Mouse (Mus musculus): ENCODE data around the gene 3110082I17Rik. TPM values are rescaled to one million over a fixed set of nuclear protein-coding genes. Genes with fewer than 3 reads are reported as not detected.

Gene 3110082I17Rik
- total and polyA plus RNA-seq, 2 experiments from 2014 or later: 11.9 to 19.4 TPM

DNA sequence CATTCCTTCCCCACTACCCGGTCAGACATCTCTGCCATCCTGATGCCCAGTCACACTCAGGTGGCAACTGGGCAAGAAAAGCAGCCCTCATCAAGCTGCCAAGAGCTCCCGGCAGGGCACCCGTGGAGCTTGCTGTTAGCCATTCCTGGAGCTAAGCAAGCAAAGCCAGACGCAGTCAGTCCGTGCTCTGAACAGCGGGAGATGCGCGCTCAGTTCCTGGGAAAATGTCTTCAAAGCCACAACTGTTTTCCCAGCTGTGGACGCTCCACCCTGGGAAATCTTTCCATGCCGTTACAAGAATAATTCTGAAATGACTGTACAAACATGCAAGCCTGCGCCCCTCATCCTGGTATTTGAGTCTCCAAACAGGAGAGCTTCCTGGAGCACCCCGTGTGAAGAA, 17.9 kb downstream of the 3110082I17Rik start:
- H3K27ac ChIP-seq (ENCODE audit: low read depth, low read length): peak overlapping the region; percentile 59
- TF ChIP-seq CTCF (IDR thresholded peaks at IDR 0.05; ENCODE audit: low read depth): no peak
- no peaks in the 10 kb centered on the region for H3K27me3 ChIP-seq (ENCODE audit: insufficient read depth, low read length)
- 77% methylated on average over 12 of the region's 12 CpGs for WGBS
- H3K4me1 ChIP-seq (ENCODE audit: insufficient read depth): no peaks in the 10 kb centered on the region; the same call in 1 of the 2 replicates
- no peak overlapping the region for H3K4me2 ChIP-seq (ENCODE audit: low read depth)
- no peaks in the 10 kb centered on the region for H3K9me3 ChIP-seq (ENCODE audit: low read length)
- no peak overlapping the region for H3K9ac ChIP-seq
- DNase-seq (no peak), ATAC-seq (no peak)
- H3K4me3 ChIP-seq (ENCODE audit: low read depth, low read length): no peak overlapping the region
- H3K36me3 ChIP-seq (ENCODE audit: insufficient read depth): no peaks in the 10 kb centered on the region

DNA sequence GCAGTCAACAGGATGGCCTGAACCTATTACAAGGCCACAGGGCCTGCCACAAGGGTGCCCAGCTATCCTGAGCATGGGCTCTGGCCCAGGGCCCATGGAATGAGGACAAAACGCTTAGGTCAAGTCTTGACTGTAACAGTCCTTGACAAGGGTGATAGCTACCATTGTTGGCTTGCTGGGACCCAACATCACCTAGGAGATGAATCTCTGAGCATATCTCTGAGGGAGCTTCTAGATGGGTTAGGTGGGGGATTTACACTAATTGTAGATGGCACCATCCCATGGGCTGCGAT, 18.7 kb downstream of the 3110082I17Rik start:
- ATAC-seq: no peak
- no peaks in the 10 kb centered on the region for H3K36me3 ChIP-seq (ENCODE audit: insufficient read depth)
- TF ChIP-seq CTCF (IDR thresholded peaks at IDR 0.05; ENCODE audit: low read depth): no peak
- no peak overlapping the region for H3K4me2 ChIP-seq (ENCODE audit: low read depth)
- H3K9ac ChIP-seq: no peak overlapping the region
- no peak overlapping the region for H3K27ac ChIP-seq (ENCODE audit: low read depth, low read length)
- no peak overlapping the region for H3K4me3 ChIP-seq (ENCODE audit: low read depth, low read length)
- 87% methylated on average over 2 of the region's 2 CpGs for WGBS
- no peak for DNase-seq
- H3K27me3 ChIP-seq (ENCODE audit: insufficient read depth, low read length): no peaks in the 10 kb centered on the region
- no peaks in the 10 kb centered on the region for H3K9me3 ChIP-seq (ENCODE audit: low read length)
- H3K4me1 ChIP-seq (ENCODE audit: insufficient read depth): no peaks in the 10 kb centered on the region; the same call in 1 of the 2 replicates

DNA sequence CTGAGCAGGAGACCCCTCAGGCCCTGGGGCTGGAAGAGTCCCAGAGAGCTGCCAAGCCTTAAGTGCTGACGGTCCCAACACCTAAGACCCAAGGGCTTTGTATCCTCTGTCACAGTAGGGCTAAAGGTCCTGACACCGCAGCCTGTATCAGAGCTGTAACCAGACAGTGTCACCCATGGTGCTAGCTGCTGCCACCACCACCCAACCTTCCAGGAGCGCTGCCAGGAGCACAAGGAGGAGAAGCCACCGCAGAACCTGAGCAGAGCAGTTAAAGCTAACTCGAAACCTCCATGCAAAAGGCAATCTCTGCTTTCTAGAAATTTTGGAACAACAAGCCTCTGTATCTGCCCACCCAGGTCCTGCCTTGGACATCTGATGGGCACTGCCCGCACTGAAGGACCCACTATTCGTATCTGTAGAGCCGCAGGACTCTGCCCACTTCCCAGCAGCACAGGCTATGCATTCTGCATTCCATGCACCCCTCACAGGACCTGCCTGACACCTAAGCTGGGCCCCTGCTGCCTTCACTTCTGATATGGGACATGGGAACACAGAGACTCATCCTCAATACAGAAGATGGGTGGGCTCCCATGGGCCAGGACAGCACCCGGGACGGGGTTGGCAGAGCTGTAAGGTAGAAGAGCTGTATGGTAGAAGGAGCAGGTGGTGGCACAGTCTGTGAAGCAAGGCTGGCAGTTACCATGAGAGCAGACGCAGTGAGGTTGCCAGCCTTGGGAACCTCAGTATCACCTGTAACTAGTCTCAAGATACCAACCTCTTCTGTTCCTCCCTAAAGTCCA, 19.2 kb downstream of the 3110082I17Rik start:
- no peak overlapping the region for H3K9ac ChIP-seq
- no peaks in the 10 kb centered on the region for H3K36me3 ChIP-seq (ENCODE audit: insufficient read depth)
- ATAC-seq (peak; percentile 34; the same call in 1 of the 2 replicates), DNase-seq (no peak)
- no peaks in the 10 kb centered on the region for H3K9me3 ChIP-seq (ENCODE audit: low read length)
- peaks cover 1% of the 10 kb centered on the region; the same call in 1 of the 2 replicates for H3K4me1 ChIP-seq (ENCODE audit: insufficient read depth)
- H3K4me3 ChIP-seq (ENCODE audit: low read depth, low read length): no peak overlapping the region
- WGBS: 82% methylated on average over 11 of the region's 11 CpGs
- H3K27ac ChIP-seq (ENCODE audit: low read depth, low read length): no peak overlapping the region
- H3K27me3 ChIP-seq (ENCODE audit: insufficient read depth, low read length): no peaks in the 10 kb centered on the region
- no peak for TF ChIP-seq CTCF (IDR thresholded peaks at IDR 0.05; ENCODE audit: low read depth)
- H3K4me2 ChIP-seq (ENCODE audit: low read depth): no peak overlapping the region

DNA sequence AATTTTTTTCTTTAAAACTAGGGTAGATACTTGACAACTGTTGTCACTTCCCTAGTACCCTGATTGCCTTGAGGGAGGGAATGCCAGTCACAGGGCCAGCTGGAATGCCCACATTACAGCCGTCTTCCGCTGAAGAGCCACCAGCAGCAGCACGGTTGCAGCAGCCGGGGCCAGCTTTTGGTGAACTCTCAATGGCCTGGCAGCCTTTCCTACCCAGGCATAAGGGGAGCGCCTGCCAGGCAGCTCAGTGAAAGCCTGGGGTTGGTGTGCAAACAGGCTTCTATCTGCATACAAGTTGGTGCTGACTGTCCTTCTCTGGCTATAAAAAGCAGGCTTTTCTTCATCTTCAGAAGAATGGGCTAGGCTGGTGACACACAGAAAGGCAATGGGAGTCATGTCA, 19.9 kb downstream of the 3110082I17Rik start:
- no peak overlapping the region for H3K9ac ChIP-seq
- no peak for DNase-seq
- H3K27me3 ChIP-seq (ENCODE audit: insufficient read depth, low read length): no peaks in the 10 kb centered on the region
- no peak overlapping the region for H3K4me3 ChIP-seq (ENCODE audit: low read depth, low read length)
- H3K36me3 ChIP-seq (ENCODE audit: insufficient read depth): no peaks in the 10 kb centered on the region
- no peak for TF ChIP-seq CTCF (IDR thresholded peaks at IDR 0.05; ENCODE audit: low read depth)
- peaks cover 8% of the 10 kb centered on the region for H3K4me1 ChIP-seq (ENCODE audit: insufficient read depth)
- peak; percentile 60; the same call in 1 of the 2 replicates for ATAC-seq
- no peaks in the 10 kb centered on the region for H3K9me3 ChIP-seq (ENCODE audit: low read length)
- no peak overlapping the region for H3K4me2 ChIP-seq (ENCODE audit: low read depth)
- 49% methylated on average over 5 of the region's 5 CpGs for WGBS
- H3K27ac ChIP-seq (ENCODE audit: low read depth, low read length): no peak overlapping the region

DNA sequence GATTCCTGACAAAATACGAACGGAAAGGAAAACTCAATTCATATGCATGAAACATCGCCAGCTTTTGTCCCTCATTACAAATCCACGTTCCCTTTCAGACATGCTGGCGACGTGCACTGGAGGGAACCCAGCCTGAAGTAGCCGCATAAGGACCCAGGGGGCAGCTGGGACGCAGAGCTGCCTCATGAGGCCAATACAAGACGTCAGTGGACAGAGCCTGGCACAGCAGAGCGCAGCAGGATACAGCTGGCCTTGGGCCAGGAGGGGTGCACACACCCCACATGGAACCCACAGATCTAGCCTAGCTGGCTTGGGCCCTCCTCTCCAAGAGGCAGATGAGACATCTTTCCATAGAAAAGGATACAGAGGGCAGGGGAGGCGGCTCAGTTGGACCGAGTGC, 21.9 kb downstream of the 3110082I17Rik start:
- Histone ChIP-seq H3K27ac (ENCODE audit: low read depth, low read length) (no peak overlapping the region), H3K4me1 (ENCODE audit: insufficient read depth) (peaks cover 23% of the 10 kb centered on the region), H3K36me3 (ENCODE audit: insufficient read depth) (no peaks in the 10 kb centered on the region), H3K9ac (no peak overlapping the region), H3K9me3 (ENCODE audit: low read length) (no peaks in the 10 kb centered on the region), H3K27me3 (ENCODE audit: insufficient read depth, low read length) (no peaks in the 10 kb centered on the region), H3K4me3 (ENCODE audit: low read depth, low read length) (no peak overlapping the region), H3K4me2 (ENCODE audit: low read depth) (no peak overlapping the region)
- DNase-seq: no peak
- 36% methylated on average over 12 of the region's 12 CpGs for WGBS
- ATAC-seq: no peak
- no peak for TF ChIP-seq CTCF (IDR thresholded peaks at IDR 0.05; ENCODE audit: low read depth)

DNA sequence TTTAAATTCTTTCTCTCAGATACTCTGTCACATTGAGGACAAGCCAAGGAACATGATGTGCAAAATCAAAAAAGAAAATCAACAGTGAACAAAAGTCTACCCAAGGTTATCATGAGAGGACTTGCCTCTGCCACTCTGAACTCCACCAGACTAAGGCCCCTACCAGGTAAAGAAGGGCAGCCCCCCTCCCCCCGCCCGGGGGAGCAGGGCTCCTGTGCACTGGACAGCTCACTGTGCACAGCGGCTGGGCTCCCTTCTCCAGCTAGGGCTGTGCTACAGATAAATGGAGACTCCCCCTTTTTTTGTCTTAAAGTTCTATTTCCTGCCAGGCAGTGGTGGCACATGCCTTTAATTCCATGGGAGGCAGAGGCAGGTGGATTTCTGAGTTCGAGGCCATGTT, 22.6 kb downstream of the 3110082I17Rik start:
- H3K27me3 ChIP-seq (ENCODE audit: insufficient read depth, low read length): no peaks in the 10 kb centered on the region
- no peak overlapping the region for H3K27ac ChIP-seq (ENCODE audit: low read depth, low read length)
- H3K4me1 ChIP-seq (ENCODE audit: insufficient read depth): peaks cover 23% of the 10 kb centered on the region
- H3K9ac ChIP-seq: no peak overlapping the region
- H3K9me3 ChIP-seq (ENCODE audit: low read length): no peaks in the 10 kb centered on the region
- no peak for ATAC-seq
- no peak overlapping the region for H3K4me3 ChIP-seq (ENCODE audit: low read depth, low read length)
- no peak for DNase-seq
- no peak for TF ChIP-seq CTCF (IDR thresholded peaks at IDR 0.05; ENCODE audit: low read depth)
- 93% methylated on average over 4 of the region's 4 CpGs for WGBS
- no peak overlapping the region for H3K4me2 ChIP-seq (ENCODE audit: low read depth)
- no peaks in the 10 kb centered on the region for H3K36me3 ChIP-seq (ENCODE audit: insufficient read depth)

DNA sequence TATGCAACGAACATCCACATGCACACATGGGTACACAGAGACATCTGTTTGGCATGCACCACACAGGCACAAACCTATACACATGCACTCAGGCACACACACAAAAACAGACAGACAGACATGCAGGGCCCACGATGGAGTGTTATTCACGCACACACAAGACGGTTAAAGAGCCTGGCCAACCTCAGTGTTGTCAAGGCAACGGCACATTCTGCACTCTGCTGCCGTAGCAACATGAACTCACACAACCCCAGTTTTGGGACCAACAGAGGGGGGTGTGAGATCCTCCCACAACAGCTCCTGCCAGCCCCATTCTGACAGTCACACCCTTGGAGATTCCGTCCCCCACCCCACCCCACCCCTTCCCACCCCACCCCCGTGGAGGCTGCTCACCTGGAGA, 25.4 kb downstream of the 3110082I17Rik start:
- Histone ChIP-seq H3K4me2 (ENCODE audit: low read depth) (peak overlapping the region; percentile 21; the same call in 1 of the 2 replicates), H3K27me3 (ENCODE audit: insufficient read depth, low read length) (no peaks in the 10 kb centered on the region), H3K27ac (ENCODE audit: low read depth, low read length) (peak overlapping the region; percentile 73), H3K9me3 (ENCODE audit: low read length) (no peaks in the 10 kb centered on the region), H3K36me3 (ENCODE audit: insufficient read depth) (no peaks in the 10 kb centered on the region), H3K4me3 (ENCODE audit: low read depth, low read length) (no peak overlapping the region), H3K9ac (no peak overlapping the region), H3K4me1 (ENCODE audit: insufficient read depth) (peaks cover 27% of the 10 kb centered on the region)
- DNase-seq (peak; percentile 85), ATAC-seq (peak; percentile 93)
- no peak for TF ChIP-seq CTCF (IDR thresholded peaks at IDR 0.05; ENCODE audit: low read depth)
- 4% methylated on average over 8 of the region's 8 CpGs for WGBS
